Mouse (Mus musculus) spleen, postnatal 4 days (tissue): ENCODE data around the gene Ptpn4.

ENCODE experiments used
- DNase-seq, 2 experiments: peaks; one replicate each; pipeline ENCODE4 v3.0.0; 2022; ENCODE audit warnings: low spot score in 2 of 2

Gene Ptpn4

DNA sequence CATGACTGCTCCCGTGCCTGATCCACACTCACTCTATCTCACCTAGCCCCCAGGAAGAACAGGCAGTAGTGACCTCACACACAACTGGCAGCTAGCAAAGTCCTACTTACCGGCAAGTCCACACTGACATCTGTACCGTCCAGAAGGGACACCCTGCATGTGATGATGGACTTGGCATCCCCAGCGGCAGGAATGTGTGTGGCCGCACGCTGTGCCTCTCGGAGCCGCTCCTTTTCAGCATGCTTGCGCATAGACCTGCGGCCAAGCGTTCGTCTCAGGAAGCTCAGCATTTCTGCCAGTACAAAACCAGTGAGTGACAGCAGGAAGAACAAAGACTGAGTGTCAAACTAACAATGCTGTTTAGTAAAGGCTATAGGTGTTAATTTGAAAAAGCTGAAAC, 195.0 kb downstream of the Ptpn4 start:
- DNase-seq, result no peak

DNA sequence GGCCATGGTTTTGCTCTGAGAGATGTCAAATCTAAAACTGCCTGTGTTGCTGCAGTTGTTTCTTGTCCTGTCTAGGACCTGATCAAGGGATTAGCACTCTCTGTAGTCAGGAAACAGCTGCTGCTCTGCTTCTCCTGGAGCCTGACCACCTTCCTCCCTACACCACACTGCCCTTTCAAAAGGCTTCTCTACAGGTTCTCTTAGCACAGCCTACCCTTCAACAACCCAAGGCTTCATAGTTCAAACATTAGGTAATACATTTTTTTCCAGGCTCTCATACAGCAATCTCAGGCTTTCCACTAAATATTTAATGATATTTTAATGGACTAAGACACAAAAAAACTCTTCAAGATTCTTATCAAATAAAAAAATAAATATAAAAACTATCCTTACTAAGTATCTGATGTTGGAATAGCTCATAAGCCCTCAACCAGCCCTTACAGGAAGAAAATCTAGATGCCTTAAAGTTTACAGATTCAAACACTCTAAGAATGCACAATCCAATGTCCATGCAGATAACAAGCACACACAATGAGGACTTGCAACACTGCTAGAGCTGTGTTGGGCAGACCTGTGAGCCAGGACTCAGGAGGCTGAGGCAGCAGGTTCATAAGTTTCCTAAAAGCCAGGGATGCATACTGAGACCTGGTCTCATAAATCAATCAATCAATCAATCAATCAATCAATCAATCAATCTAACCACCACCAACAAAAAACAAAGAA, 196.2 kb downstream of the Ptpn4 start:
- no peak for DNase-seq

DNA sequence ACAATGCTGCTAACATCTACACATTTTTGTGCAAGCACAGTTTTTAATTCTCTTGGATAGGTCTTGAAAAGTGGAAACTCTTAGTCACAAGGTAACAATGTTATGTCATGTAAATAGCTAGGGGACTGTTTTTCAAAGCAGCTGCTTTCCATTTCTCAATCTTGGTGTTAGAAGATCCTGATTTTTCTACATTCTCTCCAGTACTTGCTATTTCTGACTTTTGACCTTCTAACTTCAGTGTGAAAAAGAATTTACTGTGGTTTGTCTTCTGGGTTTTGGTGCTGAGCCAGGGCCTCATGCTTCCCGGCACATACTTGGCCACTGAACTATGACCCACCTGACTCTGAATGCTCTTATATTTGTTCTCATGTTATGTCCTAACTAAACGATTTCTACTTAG, 197.4 kb downstream of the Ptpn4 start:
- no peak for DNase-seq

DNA sequence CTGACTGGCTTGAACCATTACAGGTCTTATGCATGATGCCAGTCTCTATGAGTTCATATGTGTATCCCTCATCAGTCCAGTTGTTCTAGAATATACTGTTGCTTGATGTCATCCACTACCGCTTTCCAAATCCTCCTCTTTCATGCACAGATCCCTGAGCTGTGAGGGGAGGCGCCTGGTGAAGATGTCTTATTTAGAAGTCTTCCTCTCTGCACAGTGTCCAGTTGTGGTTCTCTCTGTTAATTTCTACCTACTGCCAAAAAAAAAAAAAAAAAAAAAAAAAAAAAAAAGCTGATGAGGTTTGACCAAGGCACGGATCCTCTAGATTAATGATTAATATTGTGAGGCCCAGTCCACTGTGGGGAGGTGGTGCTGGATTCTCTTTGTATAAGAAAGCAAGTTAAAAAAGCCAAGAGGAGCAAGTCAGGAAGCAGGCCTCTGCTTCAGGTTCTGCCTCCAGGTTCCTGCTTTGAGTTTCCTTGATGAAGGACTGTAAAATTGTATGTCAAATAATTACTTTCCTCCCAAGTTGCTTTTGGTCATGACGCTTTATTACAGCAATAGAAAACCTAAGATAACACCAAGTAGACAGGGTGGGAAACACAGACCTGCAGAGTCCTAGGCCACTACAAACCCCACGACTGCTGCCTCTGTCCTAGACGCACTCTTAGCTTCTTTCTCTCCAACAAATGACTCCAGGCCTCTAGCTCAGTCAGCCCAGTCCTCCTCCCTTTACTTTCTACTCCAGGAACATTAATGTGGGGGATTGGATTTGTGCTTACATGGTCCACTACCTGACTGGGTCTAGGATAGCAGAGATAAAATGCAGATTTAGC, 200.0 kb downstream of the Ptpn4 start:
- DNase-seq, result no peak

DNA sequence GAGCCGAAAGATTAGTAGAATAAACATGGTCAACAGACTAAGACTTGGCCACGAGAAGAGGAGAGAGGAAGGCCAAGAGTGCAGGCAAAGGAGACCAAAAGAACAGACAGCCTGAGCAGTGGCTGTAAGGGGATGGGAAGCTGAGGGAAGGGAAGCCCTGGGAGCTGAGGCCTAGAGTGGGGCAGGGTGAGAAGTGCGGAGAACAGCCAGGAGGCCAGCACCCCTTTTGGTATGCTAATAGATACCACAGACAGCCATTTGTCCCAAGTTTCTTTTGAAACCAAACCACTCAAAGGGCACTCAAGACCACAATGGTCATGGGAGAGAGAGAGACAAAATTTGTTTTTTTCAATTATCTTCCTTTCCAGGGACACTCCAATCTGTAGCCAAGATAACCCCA, 202.7 kb downstream of the Ptpn4 start:
- no peak for DNase-seq

DNA sequence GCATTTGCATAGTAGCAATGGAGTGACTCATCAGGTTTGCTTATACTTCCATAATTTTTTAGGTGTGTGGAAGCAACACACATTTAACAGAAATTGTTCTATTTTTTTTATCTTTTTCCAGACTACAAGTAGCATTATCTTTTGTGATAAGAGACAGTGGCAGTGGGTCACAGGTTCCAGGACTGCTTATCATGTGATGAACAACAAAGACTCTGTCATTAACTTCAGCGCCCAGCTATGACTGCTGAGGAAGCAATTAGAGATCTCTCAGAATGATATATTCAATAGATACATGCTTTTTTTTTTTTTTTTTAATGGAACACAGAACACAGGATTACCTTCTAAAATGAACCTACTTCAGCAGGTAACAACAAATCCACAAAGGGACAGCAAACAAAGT, 207.0 kb downstream of the Ptpn4 start:
- no peak for DNase-seq

DNA sequence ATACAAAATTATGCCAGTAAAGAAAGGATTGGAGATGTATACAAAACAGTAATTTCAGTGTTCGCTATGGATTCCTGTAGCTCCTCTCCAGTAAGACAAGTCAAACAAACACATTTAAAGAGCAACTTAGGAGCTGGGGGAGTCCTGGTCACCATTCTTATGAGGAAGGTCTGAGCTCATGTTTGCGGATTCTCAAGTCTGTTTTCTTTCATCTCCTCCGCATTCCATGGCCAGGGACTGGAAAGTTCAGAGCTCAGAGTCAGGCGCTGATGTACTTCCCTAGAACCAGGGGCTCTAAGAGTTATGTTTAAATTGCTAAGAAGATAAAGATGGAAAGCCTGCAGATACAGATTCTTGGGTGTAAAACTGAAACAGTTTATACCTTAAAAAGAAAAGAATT, 210.6 kb downstream of the Ptpn4 start:
- no peak for DNase-seq

DNA sequence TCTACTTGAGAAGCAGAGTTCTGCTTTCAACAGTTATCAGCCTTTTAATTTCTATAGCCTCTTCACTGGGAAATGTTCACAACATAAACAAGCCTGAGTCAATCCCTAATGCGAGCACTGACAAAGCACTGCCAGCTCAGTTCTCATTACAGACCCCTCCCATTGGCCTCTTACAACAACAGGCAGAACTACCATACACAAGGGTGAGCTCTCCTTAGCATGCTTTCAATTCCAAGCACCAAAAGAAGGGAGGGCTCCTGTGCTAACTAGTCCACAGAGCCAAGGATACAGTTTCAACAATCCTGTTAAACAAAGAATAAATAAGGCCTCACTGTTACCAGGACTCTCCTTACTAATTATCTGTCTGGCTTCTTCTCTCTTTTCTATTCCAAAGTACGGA, 213.0 kb downstream of the Ptpn4 start:
- no peak for DNase-seq

DNA sequence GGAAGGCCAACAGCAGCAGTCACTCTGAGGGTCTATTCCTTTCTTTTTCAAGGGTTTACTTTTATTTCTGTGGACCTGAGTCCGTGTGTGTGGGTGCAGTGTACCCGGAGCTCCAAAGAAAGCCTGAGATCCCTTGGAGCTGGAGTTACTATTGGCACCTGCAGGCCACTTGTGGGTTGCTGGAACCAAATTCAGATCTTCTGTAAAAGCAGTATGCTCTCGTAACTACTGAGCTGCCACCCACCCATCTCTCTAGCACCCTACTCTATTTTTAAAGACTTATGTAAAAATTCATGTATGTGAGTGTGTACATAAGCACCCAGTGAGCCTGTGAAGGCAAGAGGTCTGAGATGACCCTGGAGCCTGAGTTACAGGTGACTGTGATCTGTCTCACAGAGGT, 232.0 kb downstream of the Ptpn4 start:
- DNase-seq, result no peak
